Mouse (Mus musculus): ENCODE measurements around the gene Pgs1.

The Pgs1 gene

GRCm38 (mm10) chr11:117963091-117963793 lies 22.9 kb upstream of the Pgs1 start:
- DNase-seq (ENCODE audit: low read depth) = peak; percentile 80

- DNase-seq (ENCODE audit: low read depth) = no peak
Measured at GRCm38 (mm10) chr11:117963872-117964271, 22.2 kb upstream of the Pgs1 start.

- DNase-seq (ENCODE audit: low read depth) = no peak
Measured at GRCm38 (mm10) chr11:117964294-117964693, 21.8 kb upstream of the Pgs1 start.

GRCm38 (mm10) chr11:117965052-117965451 lies 21.0 kb upstream of the Pgs1 start:
- no peak for DNase-seq (ENCODE audit: low read depth)

- DNase-seq (ENCODE audit: low read depth) = no peak
Measured at GRCm38 (mm10) chr11:117965561-117965981, 20.5 kb upstream of the Pgs1 start.

GRCm38 (mm10) chr11:117966506-117967100 lies 19.5 kb upstream of the Pgs1 start:
- DNase-seq (ENCODE audit: low read depth) = no peak

GRCm38 (mm10) chr11:117967249-117968015 lies 18.7 kb upstream of the Pgs1 start:
- DNase-seq (ENCODE audit: low read depth) = no peak

GRCm38 (mm10) chr11:117968016-117968671 lies 17.9 kb upstream of the Pgs1 start:
- no peak for DNase-seq (ENCODE audit: low read depth)

- DNase-seq (ENCODE audit: low read depth) = no peak
Measured at GRCm38 (mm10) chr11:117968716-117969099, 17.4 kb upstream of the Pgs1 start.

- DNase-seq (ENCODE audit: low read depth) = peak; percentile 84
Measured at GRCm38 (mm10) chr11:117969100-117969944, 16.8 kb upstream of the Pgs1 start.

- peak; percentile 84 for DNase-seq (ENCODE audit: low read depth)
Measured at GRCm38 (mm10) chr11:117969945-117970872, 15.9 kb upstream of the Pgs1 start, which contains the start of gene Socs3. Gene Socs3 (minus strand): TSS chr11:117970047.

GRCm38 (mm10) chr11:117971100-117971499 lies 15.0 kb upstream of the Pgs1 start:
- no peak for DNase-seq (ENCODE audit: low read depth)

GRCm38 (mm10) chr11:117971646-117972242 lies 14.3 kb upstream of the Pgs1 start:
- DNase-seq (ENCODE audit: low read depth) = no peak

- DNase-seq (ENCODE audit: low read depth) = no peak
Measured at GRCm38 (mm10) chr11:117972656-117973558, 13.2 kb upstream of the Pgs1 start.

- no peak for DNase-seq (ENCODE audit: low read depth)
Measured at GRCm38 (mm10) chr11:117973569-117973968, 12.5 kb upstream of the Pgs1 start.

GRCm38 (mm10) chr11:117974327-117975125 lies 11.6 kb upstream of the Pgs1 start:
- no peak for DNase-seq (ENCODE audit: low read depth)

GRCm38 (mm10) chr11:117975211-117975967 lies 10.7 kb upstream of the Pgs1 start:
- no peak for DNase-seq (ENCODE audit: low read depth)

Data from c-Kit-positive CD71-positive TER-119-negative erythroid progenitor cells, embryonic 14.5 days (primary cell).